Mouse (Mus musculus): ENCODE results near the gene Hmga2. TPM values are rescaled to one million over a fixed set of nuclear protein-coding genes. Genes with fewer than 3 reads are reported as not detected.

Gene Hmga2
- 1.1 and 1.3 TPM in 2 replicates for polyA plus RNA-seq (2015; fragmentation: Nextera tagmentation; extraction: Ambion mirVana)

GRCm38 (mm10) chr10:120475601-120476515 lies at the start of gene Hmga2:
Gene Hmga2, minus strand, starts transcription at chr10:120476469.
- Histone ChIP-seq H3K9ac (ENCODE audit: low read depth, low read length) (peak within 1 kb of the TSS; percentile 43), H3K27me3 (ENCODE audit: control insufficient read depth, insufficient read depth, low read depth, low read length) (peaks cover 50% of the 10 kb centered on the region), H3K36me3 (ENCODE audit: control insufficient read depth, insufficient read depth) (no peaks in the 10 kb centered on the region), H3K27ac (ENCODE audit: low read length) (0 out of 2 replicates have a peak within 1 kb of the TSS, but pooled peaks have one; percentile 29), H3K4me1 (ENCODE audit: control insufficient read depth, low read depth, low read length) (peaks cover 4% of the 10 kb centered on the region), H3K4me3 (ENCODE audit: low read depth, low read length) (peak within 1 kb of the TSS; percentile 65), H3K4me2 (ENCODE audit: low read depth, low read length) (peak within 1 kb of the TSS; percentile 78), H3K9me3 (replicated peaks; ENCODE audit: control insufficient read depth, low read length) (no peaks in the 10 kb centered on the region)
- WGBS (ENCODE audit: insufficient replicate concordance), result under 1% methylated on average over 97 of the region's 99 CpGs
- peak; percentile 40 for ATAC-seq (ENCODE audit: low read depth)

DNA sequence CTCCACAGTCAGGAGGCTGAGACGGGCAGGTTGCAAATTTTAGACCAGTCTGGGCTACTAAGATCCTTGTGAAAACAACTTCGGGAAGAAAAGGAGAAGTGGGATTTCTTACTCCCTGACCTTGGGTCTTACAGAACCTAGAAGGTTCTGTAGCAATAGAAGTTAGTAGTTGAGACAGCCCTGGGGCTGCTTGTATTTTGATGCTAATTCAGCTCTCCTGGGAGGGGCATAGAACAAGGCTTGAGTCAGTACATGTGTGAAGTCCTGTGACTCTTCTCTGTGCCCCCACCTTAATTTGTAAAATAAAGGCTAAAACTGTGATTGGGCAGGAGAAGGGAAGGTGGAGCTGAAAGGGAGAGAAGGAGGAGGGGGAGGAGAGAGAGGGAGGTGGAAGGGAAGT lies 46.7 kb upstream of the Hmga2 start:
- no peaks in the 10 kb centered on the region for H3K4me1 ChIP-seq (ENCODE audit: control insufficient read depth, low read depth, low read length)
- WGBS (ENCODE audit: insufficient replicate concordance), result 37% methylated on average over 2 of the region's 2 CpGs
- ATAC-seq (ENCODE audit: low read depth), result no peak
- no peaks in the 10 kb centered on the region for H3K27me3 ChIP-seq (ENCODE audit: control insufficient read depth, insufficient read depth, low read depth, low read length)
- no peak overlapping the region for H3K4me3 ChIP-seq (ENCODE audit: low read depth, low read length)
- no peaks in the 10 kb centered on the region for H3K36me3 ChIP-seq (ENCODE audit: control insufficient read depth, insufficient read depth)
- H3K4me2 ChIP-seq (ENCODE audit: low read depth, low read length), result no peak overlapping the region
- H3K9ac ChIP-seq (ENCODE audit: low read depth, low read length), result no peak overlapping the region
- H3K27ac ChIP-seq (ENCODE audit: low read length), result no peak overlapping the region
- no peaks in the 10 kb centered on the region for H3K9me3 ChIP-seq (replicated peaks; ENCODE audit: control insufficient read depth, low read length)

DNA sequence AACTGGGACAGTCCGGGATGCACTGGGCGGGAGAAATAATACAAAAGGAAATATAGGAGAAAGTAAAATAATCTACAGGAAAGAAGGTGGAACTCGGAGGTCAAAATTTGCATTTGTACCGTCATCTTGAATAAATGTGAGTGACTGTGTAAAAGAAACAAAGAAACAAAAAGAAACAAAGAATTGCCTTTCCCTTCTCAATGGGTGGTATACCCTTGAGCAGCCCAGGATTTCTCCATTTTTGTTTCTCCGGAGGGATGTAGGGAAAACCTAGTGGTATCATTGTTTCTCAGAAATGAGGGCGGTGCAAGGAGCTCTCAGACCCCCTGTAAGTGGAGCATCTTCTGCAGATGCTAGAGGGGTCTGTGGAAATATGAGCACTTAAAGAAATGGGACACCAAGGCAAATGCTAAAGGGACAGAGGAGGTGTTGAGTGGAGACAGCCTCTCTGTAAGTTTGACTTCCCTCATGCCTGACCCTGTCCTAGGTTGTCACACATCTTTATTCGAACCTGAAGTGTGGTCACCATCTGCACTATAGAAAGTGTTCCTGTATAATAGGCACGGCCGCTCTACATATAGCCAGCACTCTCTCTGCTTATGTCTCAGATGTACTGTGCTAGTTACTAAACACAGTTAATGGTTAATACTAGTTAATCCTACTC lies 45.8 kb upstream of the Hmga2 start:
- ATAC-seq (ENCODE audit: low read depth), result no peak
- H3K9ac ChIP-seq (ENCODE audit: low read depth, low read length), result no peak overlapping the region

DNA sequence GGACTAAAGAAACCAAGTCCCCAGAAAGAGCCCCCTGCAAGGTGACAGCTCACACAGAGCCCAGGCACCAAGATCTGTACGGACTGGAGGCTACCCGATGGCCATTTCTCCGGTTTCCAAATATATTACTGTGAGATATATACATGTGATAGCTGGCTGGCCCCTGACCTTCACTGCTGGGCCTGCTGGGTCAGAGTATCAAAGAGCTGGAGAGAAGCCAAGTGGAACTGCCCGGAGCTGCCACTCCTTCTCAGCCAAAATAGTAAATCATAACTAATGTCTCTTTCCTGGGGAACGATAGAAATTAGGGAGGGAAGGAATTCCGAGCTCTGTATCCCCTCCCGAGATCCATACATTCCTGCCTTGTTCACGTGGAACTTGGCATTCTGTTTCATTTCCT lies 40.0 kb upstream of the Hmga2 start:
- H3K27ac ChIP-seq (ENCODE audit: low read length), result no peak overlapping the region
- WGBS (ENCODE audit: insufficient replicate concordance), result 64% methylated on average over 8 of the region's 8 CpGs
- H3K4me3 ChIP-seq (ENCODE audit: low read depth, low read length), result no peak overlapping the region
- H3K4me1 ChIP-seq (ENCODE audit: control insufficient read depth, low read depth, low read length), result no peaks in the 10 kb centered on the region
- H3K27me3 ChIP-seq (ENCODE audit: control insufficient read depth, insufficient read depth, low read depth, low read length), result no peaks in the 10 kb centered on the region
- no peaks in the 10 kb centered on the region for H3K9me3 ChIP-seq (replicated peaks; ENCODE audit: control insufficient read depth, low read length)
- H3K9ac ChIP-seq (ENCODE audit: low read depth, low read length), result no peak overlapping the region
- H3K36me3 ChIP-seq (ENCODE audit: control insufficient read depth, insufficient read depth), result no peaks in the 10 kb centered on the region
- no peak overlapping the region for H3K4me2 ChIP-seq (ENCODE audit: low read depth, low read length)
- ATAC-seq (ENCODE audit: low read depth), result no peak

More for the DNA sequence above, 45.8 kb upstream of the Hmga2 start:
- Histone ChIP-seq H3K4me3 (ENCODE audit: low read depth, low read length) (no peak overlapping the region), H3K4me1 (ENCODE audit: control insufficient read depth, low read depth, low read length) (no peaks in the 10 kb centered on the region), H3K27ac (ENCODE audit: low read length) (no peak overlapping the region), H3K9me3 (replicated peaks; ENCODE audit: control insufficient read depth, low read length) (no peaks in the 10 kb centered on the region), H3K36me3 (ENCODE audit: control insufficient read depth, insufficient read depth) (no peaks in the 10 kb centered on the region), H3K27me3 (ENCODE audit: control insufficient read depth, insufficient read depth, low read depth, low read length) (no peaks in the 10 kb centered on the region), H3K4me2 (ENCODE audit: low read depth, low read length) (no peak overlapping the region)
- WGBS (ENCODE audit: insufficient replicate concordance), result 73% methylated on average over 9 of the region's 9 CpGs

GRCm38 (mm10) chr10:120513721-120514120 lies 37.5 kb upstream of the Hmga2 start:
- Histone ChIP-seq H3K9ac (ENCODE audit: low read depth, low read length) (no peak overlapping the region), H3K4me3 (ENCODE audit: low read depth, low read length) (no peak overlapping the region), H3K4me2 (ENCODE audit: low read depth, low read length) (no peak overlapping the region), H3K9me3 (replicated peaks; ENCODE audit: control insufficient read depth, low read length) (no peaks in the 10 kb centered on the region), H3K36me3 (ENCODE audit: control insufficient read depth, insufficient read depth) (no peaks in the 10 kb centered on the region), H3K4me1 (ENCODE audit: control insufficient read depth, low read depth, low read length) (no peaks in the 10 kb centered on the region), H3K27ac (ENCODE audit: low read length) (no peak overlapping the region), H3K27me3 (ENCODE audit: control insufficient read depth, insufficient read depth, low read depth, low read length) (no peaks in the 10 kb centered on the region)
- 63% methylated on average over 9 of the region's 9 CpGs for WGBS (ENCODE audit: insufficient replicate concordance)
- no peak for ATAC-seq (ENCODE audit: low read depth)

- Histone ChIP-seq H3K4me2 (ENCODE audit: low read depth, low read length) (no peak overlapping the region), H3K9me3 (replicated peaks; ENCODE audit: control insufficient read depth, low read length) (no peaks in the 10 kb centered on the region), H3K36me3 (ENCODE audit: control insufficient read depth, insufficient read depth) (no peaks in the 10 kb centered on the region), H3K4me3 (ENCODE audit: low read depth, low read length) (no peak overlapping the region), H3K4me1 (ENCODE audit: control insufficient read depth, low read depth, low read length) (no peaks in the 10 kb centered on the region), H3K9ac (ENCODE audit: low read depth, low read length) (no peak overlapping the region), H3K27me3 (ENCODE audit: control insufficient read depth, insufficient read depth, low read depth, low read length) (no peaks in the 10 kb centered on the region), H3K27ac (ENCODE audit: low read length) (no peak overlapping the region)
- WGBS (ENCODE audit: insufficient replicate concordance), result 56% methylated on average over 4 of the region's 4 CpGs
- ATAC-seq (ENCODE audit: low read depth), result no peak
Measured at GRCm38 (mm10) chr10:120512946-120513345, 36.7 kb upstream of the Hmga2 start.

- no peaks in the 10 kb centered on the region for H3K4me1 ChIP-seq (ENCODE audit: control insufficient read depth, low read depth, low read length)
- ATAC-seq (ENCODE audit: low read depth), result no peak
- no peaks in the 10 kb centered on the region for H3K9me3 ChIP-seq (replicated peaks; ENCODE audit: control insufficient read depth, low read length)
- no peaks in the 10 kb centered on the region for H3K36me3 ChIP-seq (ENCODE audit: control insufficient read depth, insufficient read depth)
- 67% methylated on average over 8 of the region's 8 CpGs for WGBS (ENCODE audit: insufficient replicate concordance)
- H3K27me3 ChIP-seq (ENCODE audit: control insufficient read depth, insufficient read depth, low read depth, low read length), result no peaks in the 10 kb centered on the region
- H3K9ac ChIP-seq (ENCODE audit: low read depth, low read length), result no peak overlapping the region
- H3K27ac ChIP-seq (ENCODE audit: low read length), result no peak overlapping the region
- no peak overlapping the region for H3K4me2 ChIP-seq (ENCODE audit: low read depth, low read length)
- H3K4me3 ChIP-seq (ENCODE audit: low read depth, low read length), result no peak overlapping the region
Measured at GRCm38 (mm10) chr10:120512121-120512520, 35.9 kb upstream of the Hmga2 start.

- Histone ChIP-seq H3K4me1 (ENCODE audit: control insufficient read depth, low read depth, low read length) (no peaks in the 10 kb centered on the region), H3K27ac (ENCODE audit: low read length) (no peak overlapping the region), H3K27me3 (ENCODE audit: control insufficient read depth, insufficient read depth, low read depth, low read length) (no peaks in the 10 kb centered on the region), H3K36me3 (ENCODE audit: control insufficient read depth, insufficient read depth) (no peaks in the 10 kb centered on the region), H3K4me3 (ENCODE audit: low read depth, low read length) (no peak overlapping the region), H3K4me2 (ENCODE audit: low read depth, low read length) (no peak overlapping the region), H3K9me3 (replicated peaks; ENCODE audit: control insufficient read depth, low read length) (no peaks in the 10 kb centered on the region), H3K9ac (ENCODE audit: low read depth, low read length) (no peak overlapping the region)
- WGBS (ENCODE audit: insufficient replicate concordance), result 59% methylated on average over 5 of the region's 5 CpGs
- ATAC-seq (ENCODE audit: low read depth), result no peak
Measured at GRCm38 (mm10) chr10:120503959-120504358, 27.7 kb upstream of the Hmga2 start.

GRCm38 (mm10) chr10:120500794-120501193 lies 24.5 kb upstream of the Hmga2 start:
- Histone ChIP-seq H3K9ac (ENCODE audit: low read depth, low read length) (no peak overlapping the region), H3K4me2 (ENCODE audit: low read depth, low read length) (no peak overlapping the region), H3K36me3 (ENCODE audit: control insufficient read depth, insufficient read depth) (no peaks in the 10 kb centered on the region), H3K4me1 (ENCODE audit: control insufficient read depth, low read depth, low read length) (no peaks in the 10 kb centered on the region), H3K27ac (ENCODE audit: low read length) (no peak overlapping the region), H3K4me3 (ENCODE audit: low read depth, low read length) (no peak overlapping the region), H3K27me3 (ENCODE audit: control insufficient read depth, insufficient read depth, low read depth, low read length) (no peaks in the 10 kb centered on the region), H3K9me3 (replicated peaks; ENCODE audit: control insufficient read depth, low read length) (no peaks in the 10 kb centered on the region)
- 68% methylated on average over 9 of the region's 9 CpGs for WGBS (ENCODE audit: insufficient replicate concordance)
- ATAC-seq (ENCODE audit: low read depth), result no peak

All from liver, embryonic 16.5 days (tissue).